Mouse (Mus musculus) embryonic fibroblast, embryonic 13.5 days (primary cell): Measurements from ENCODE around the gene Uevld. TPM values are rescaled to one million over a fixed set of nuclear protein-coding genes. Genes with fewer than 3 reads are reported as not detected.

ENCODE experiments used
- H3K27ac ChIP-seq: 2 replicates; pipeline ENCODE4 v1.5.1; 2012; ENCODE audit warnings: low read length, control low read depth, inconsistent platforms; ENCODE audit not compliant: insufficient read depth
- H3K4me1 ChIP-seq: 2 replicates; pipeline ENCODE4 v1.6.1; 2011; ENCODE audit warnings: low read length; ENCODE audit not compliant: control insufficient read depth, insufficient read depth
- H3K4me3 ChIP-seq: 2 replicates; pipeline ENCODE4 v1.5.1; 2011; ENCODE audit warnings: mild to moderate bottlenecking, control low read depth, low read length; ENCODE audit not compliant: insufficient read depth
- CTCF ChIP-seq: IDR thresholded peaks from 2 replicates; pipeline ENCODE4 v1.5.1; 2011; ENCODE audit warnings: mild to moderate bottlenecking, control low read depth, low read length, moderate library complexity, borderline replicate concordance; ENCODE audit not compliant: insufficient read depth
- POLR2A ChIP-seq: IDR thresholded peaks from 2 replicates; pipeline ENCODE4 v1.6.1; 2011; ENCODE audit warnings: low read depth, mild to moderate bottlenecking, control low read depth, low read length, moderate library complexity
- polyA plus RNA-seq: library from polyadenylated mRNA; stranded (reverse); fragments of >200 nt; gene quantifications from 2 replicates; pipeline ENCODE4 v1.2.4, GENCODE M21; 2011; ENCODE audit warnings: low read depth; ENCODE audit not compliant: missing spikeins, insufficient read length

Uevld gene
- polyA plus RNA-seq, 1 experiment, result 24.8 TPM

DNA sequence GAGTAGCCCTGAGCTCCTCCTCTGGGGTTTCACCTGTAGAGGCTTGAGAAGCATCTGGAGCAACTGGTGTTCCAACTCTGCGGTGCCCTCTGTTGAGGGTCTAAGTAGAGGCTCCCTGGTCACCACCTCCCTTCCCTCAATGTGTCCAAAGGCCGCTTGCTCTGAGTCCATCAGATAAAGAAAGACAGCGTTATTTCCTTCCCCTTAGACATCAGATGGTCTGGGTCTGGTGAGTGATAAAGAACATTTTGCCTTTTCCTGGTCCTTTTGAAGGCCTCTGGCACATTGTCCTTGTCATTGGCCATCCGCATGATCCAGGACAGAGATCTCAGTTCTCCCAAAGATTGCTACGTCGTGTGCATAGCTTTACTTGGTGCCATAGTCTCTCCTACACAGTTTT is 81.1 kb downstream of the Uevld start:
- no peak overlapping the region for H3K27ac ChIP-seq
- H3K4me3 ChIP-seq, result no peak overlapping the region
- TF ChIP-seq POLR2A, result no peak
- TF ChIP-seq CTCF, result no peak
- no peaks in the 10 kb centered on the region for H3K4me1 ChIP-seq

DNA sequence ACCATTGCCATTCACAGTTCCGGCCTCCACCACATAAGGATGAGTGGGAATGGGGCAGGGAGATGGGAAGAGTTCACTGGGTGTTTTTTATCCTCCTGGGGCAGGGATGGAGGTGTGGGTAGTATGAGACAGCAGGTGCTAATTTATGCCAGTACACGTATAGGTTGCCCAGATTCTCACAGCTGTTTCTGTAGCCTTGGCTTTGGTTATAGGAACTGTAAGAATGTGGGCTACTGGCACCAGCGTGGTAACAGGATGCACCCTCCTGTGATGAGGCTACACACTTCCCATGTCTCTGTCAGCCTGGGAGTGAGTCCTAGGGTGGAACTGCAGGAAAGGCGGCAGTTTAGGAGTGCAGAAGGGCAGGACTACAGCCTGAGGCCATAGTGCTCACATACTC is 81.5 kb downstream of the Uevld start:
- Histone ChIP-seq H3K4me1 (no peaks in the 10 kb centered on the region), H3K27ac (no peak overlapping the region), H3K4me3 (no peak overlapping the region)
- TF ChIP-seq CTCF (no peak), POLR2A (no peak)

Other genes starting within 250 kb of the Uevld start
- 13.8 and 15.4 TPM in 2 replicates for gene Saal1, start 247.8 kb downstream of the Uevld start, polyA plus RNA-seq
- 2.6 TPM in 1 of 2 replicates, not detected in the other for gene Saa3, start 242.8 kb downstream of the Uevld start, polyA plus RNA-seq
- gene Saa4, start 225.9 kb downstream of the Uevld start, polyA plus RNA-seq, result not detected in 2 replicates
- gene Saa1, start 215.5 kb downstream of the Uevld start, polyA plus RNA-seq, result not detected in 2 replicates
- not detected in 2 replicates for gene Saa2, start 206.7 kb downstream of the Uevld start, polyA plus RNA-seq
- gene Hps5, start 162.5 kb downstream of the Uevld start, polyA plus RNA-seq, result 25.9 and 26.9 TPM in 2 replicates
- gene Gtf2h1, start 162.4 kb downstream of the Uevld start, polyA plus RNA-seq, result 73.1 and 90.6 TPM in 2 replicates
- gene Ldha, start 117.1 kb downstream of the Uevld start, polyA plus RNA-seq, result 671 and 785 TPM in 2 replicates
- not detected in 2 replicates for gene Ldhc, start 97.3 kb downstream of the Uevld start, polyA plus RNA-seq
- gene Tsg101, start 38.6 kb downstream of the Uevld start, polyA plus RNA-seq, result 140 and 175 TPM in 2 replicates
- gene Gm9999, start 25.1 kb upstream of the Uevld start, polyA plus RNA-seq, result not detected in 2 replicates
- 21.0 and 23.3 TPM in 2 replicates for gene Spty2d1, start 49.9 kb upstream of the Uevld start, polyA plus RNA-seq
- gene Tmem86a, start 92.1 kb upstream of the Uevld start, polyA plus RNA-seq, result 13.2 and 19.5 TPM in 2 replicates
- gene Ptpn5, start 175.2 kb upstream of the Uevld start, polyA plus RNA-seq, result not detected in 2 replicates
- not detected in 2 replicates for gene Mrgpra6, start 246.4 kb upstream of the Uevld start, polyA plus RNA-seq